Mouse (Mus musculus): Measurements from ENCODE around the gene Dnase1l2. TPM values are rescaled to one million over a fixed set of nuclear protein-coding genes. Genes with fewer than 3 reads are reported as not detected.

Dnase1l2 gene
- polyA plus RNA-seq, 1 experiment from 2014 or later, result 1.5 TPM

DNA sequence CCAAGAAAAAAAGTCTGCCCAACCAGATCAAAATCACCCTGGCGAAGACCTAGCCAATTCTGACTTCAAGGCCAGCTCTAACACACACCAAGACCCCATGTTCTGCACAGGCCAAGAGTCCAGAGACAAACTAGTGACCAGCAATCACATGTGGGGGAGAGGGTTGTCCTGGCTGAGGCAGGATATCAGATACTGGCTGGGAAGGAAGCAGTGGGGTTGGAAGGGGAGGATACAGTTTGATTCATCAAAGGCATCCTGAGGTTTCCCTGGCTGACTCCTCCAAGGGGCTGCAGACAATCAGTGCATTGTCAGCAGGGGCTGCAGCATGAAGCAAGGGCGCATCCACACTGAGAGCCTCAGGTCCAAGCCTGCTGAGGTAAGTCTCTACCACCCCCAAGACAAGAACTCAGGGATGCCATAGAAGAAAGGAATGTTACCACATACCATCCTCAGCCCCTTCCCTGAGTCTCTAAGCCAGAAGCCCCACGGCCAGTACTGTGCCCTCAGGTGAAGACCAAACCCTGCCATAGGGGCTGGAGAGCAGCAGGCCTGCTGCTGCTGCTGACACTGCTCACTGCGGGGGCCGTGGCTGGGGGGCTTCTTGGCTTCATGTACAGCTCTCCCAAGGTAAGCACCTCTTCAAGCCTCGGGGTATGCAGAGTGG is 30.8 kb upstream of the Dnase1l2 start, which contains the start of gene Bricd5:
TSS of gene Bricd5 (plus strand) at position 273 of the 664 bp plus-strand sequence.
- peak within 1 kb of the TSS; percentile 96 for H3K9ac ChIP-seq (ENCODE audit: low read depth, low read length)

DNA sequence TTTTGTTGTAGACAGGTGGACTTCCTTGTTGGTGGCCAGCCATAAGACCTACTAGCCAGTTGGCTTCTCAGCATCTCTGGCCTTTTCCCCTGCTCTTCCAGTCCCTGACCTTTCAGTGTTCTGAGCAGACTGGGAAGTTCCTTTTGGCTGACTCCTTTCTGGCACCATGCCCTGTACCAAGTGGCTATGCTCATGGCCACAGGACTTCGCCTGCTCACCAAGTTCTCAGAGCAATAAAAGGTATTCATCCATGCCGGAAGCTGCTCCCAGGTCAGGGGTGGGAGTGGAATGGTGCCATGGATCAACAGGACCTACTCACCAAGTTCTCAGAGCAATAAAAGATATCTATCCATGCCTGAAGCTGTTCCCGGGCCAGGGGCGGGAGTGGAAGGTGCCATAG is 29.6 kb upstream of the Dnase1l2 start:
- Histone ChIP-seq H3K27me3 (replicated peaks; ENCODE audit: control insufficient read depth, insufficient read depth, low read length) (no peaks in the 10 kb centered on the region), H3K9me3 (ENCODE audit: control insufficient read depth, low read length) (no peaks in the 10 kb centered on the region), H3K4me2 (ENCODE audit: low read depth, low read length) (peak overlapping the region; percentile 92), H3K27ac (ENCODE audit: low read length) (peak overlapping the region; percentile 95), H3K36me3 (ENCODE audit: control insufficient read depth, insufficient read depth, low read length) (peaks cover 26% of the 10 kb centered on the region), H3K4me3 (ENCODE audit: low read length) (peak overlapping the region; percentile 93), H3K4me1 (ENCODE audit: control insufficient read depth, insufficient read depth, low read length) (peaks cover 31% of the 10 kb centered on the region), H3K9ac (ENCODE audit: low read depth, low read length) (peak overlapping the region; percentile 96)
- peak; percentile 38 for ATAC-seq
- 56% methylated on average over 4 of the region's 4 CpGs for WGBS

More for the DNA sequence above, 30.8 kb upstream of the Dnase1l2 start, which contains the start of gene Bricd5:
- H3K36me3 ChIP-seq (ENCODE audit: control insufficient read depth, insufficient read depth, low read length), result peaks cover 26% of the 10 kb centered on the region
- H3K27me3 ChIP-seq (replicated peaks; ENCODE audit: control insufficient read depth, insufficient read depth, low read length), result no peaks in the 10 kb centered on the region
- H3K9me3 ChIP-seq (ENCODE audit: control insufficient read depth, low read length), result no peaks in the 10 kb centered on the region
- peak within 1 kb of the TSS; percentile 95 for H3K27ac ChIP-seq (ENCODE audit: low read length)
- no peak for ATAC-seq
- H3K4me1 ChIP-seq (ENCODE audit: control insufficient read depth, insufficient read depth, low read length), result peaks cover 37% of the 10 kb centered on the region
- WGBS, result 74% methylated on average over 6 of the region's 6 CpGs
- H3K4me3 ChIP-seq (ENCODE audit: low read length), result peak within 1 kb of the TSS; percentile 93
- H3K4me2 ChIP-seq (ENCODE audit: low read depth, low read length), result peak within 1 kb of the TSS; percentile 92

GRCm38 (mm10) chr17:24470701-24471527 is 28.0 kb upstream of the Dnase1l2 start:
- peak overlapping the region; percentile 93 for H3K4me3 ChIP-seq (ENCODE audit: low read length)
- H3K36me3 ChIP-seq (ENCODE audit: control insufficient read depth, insufficient read depth, low read length), result peaks cover 14% of the 10 kb centered on the region
- no peaks in the 10 kb centered on the region for H3K9me3 ChIP-seq (ENCODE audit: control insufficient read depth, low read length)
- H3K9ac ChIP-seq (ENCODE audit: low read depth, low read length), result peak overlapping the region; percentile 96
- WGBS, result under 1% methylated on average over 68 of the region's 68 CpGs
- ATAC-seq, result peak; percentile 25
- no peaks in the 10 kb centered on the region for H3K27me3 ChIP-seq (replicated peaks; ENCODE audit: control insufficient read depth, insufficient read depth, low read length)
- peak overlapping the region; percentile 92 for H3K4me2 ChIP-seq (ENCODE audit: low read depth, low read length)
- H3K4me1 ChIP-seq (ENCODE audit: control insufficient read depth, insufficient read depth, low read length), result peaks cover 31% of the 10 kb centered on the region
- H3K27ac ChIP-seq (ENCODE audit: low read length), result peak overlapping the region; percentile 93

- Histone ChIP-seq H3K4me3 (ENCODE audit: low read length) (peak within 1 kb of the TSS; percentile 93), H3K4me2 (ENCODE audit: low read depth, low read length) (peak within 1 kb of the TSS; percentile 92), H3K4me1 (ENCODE audit: control insufficient read depth, insufficient read depth, low read length) (peaks cover 31% of the 10 kb centered on the region), H3K27me3 (replicated peaks; ENCODE audit: control insufficient read depth, insufficient read depth, low read length) (no peaks in the 10 kb centered on the region), H3K9me3 (ENCODE audit: control insufficient read depth, low read length) (no peaks in the 10 kb centered on the region), H3K36me3 (ENCODE audit: control insufficient read depth, insufficient read depth, low read length) (peaks cover 9% of the 10 kb centered on the region; the same call in 1 of the 2 replicates), H3K9ac (ENCODE audit: low read depth, low read length) (peak within 1 kb of the TSS; percentile 96), H3K27ac (ENCODE audit: low read length) (peak within 1 kb of the TSS; percentile 93)
- under 1% methylated on average over 74 of the region's 75 CpGs for WGBS
- ATAC-seq, result peak; percentile 97
Measured at GRCm38 (mm10) chr17:24469910-24470602, 27.2 kb upstream of the Dnase1l2 start, which contains the start of the genes E4f1 and Pgp. E4f1 (minus strand) TSS chr17:24470313. Pgp (plus strand) TSS chr17:24470392.

DNA sequence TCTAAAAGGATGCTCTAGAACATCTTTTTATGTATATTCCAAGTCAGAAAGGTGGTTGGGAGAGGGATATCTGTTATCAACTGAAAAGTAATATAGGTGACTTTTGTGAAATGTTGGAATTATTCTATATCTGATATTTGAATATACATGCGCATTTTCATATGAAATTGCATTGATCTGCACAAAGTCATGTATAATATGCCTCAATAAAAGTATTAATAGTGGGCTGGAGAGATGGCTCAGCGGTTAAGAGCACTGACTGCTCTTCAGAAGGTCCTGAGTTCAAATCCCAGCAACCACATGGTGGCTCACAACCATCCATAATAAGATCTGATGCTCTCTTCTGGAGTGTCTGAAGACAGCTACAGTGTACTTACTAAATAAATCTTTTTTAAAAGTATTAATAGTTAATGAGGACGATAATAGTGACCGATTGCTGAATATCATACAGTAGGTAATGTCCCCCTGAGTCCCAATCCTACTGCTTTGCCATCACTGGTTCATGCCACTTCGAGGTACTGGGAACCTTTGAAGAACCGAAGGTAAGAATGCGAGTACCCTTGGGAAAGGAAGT is 26.5 kb upstream of the Dnase1l2 start:
- Histone ChIP-seq H3K4me3 (ENCODE audit: low read length) (peak overlapping the region; percentile 93), H3K27me3 (replicated peaks; ENCODE audit: control insufficient read depth, insufficient read depth, low read length) (no peaks in the 10 kb centered on the region), H3K4me1 (ENCODE audit: control insufficient read depth, insufficient read depth, low read length) (peaks cover 31% of the 10 kb centered on the region), H3K4me2 (ENCODE audit: low read depth, low read length) (peak overlapping the region; percentile 73), H3K36me3 (ENCODE audit: control insufficient read depth, insufficient read depth, low read length) (peaks cover 5% of the 10 kb centered on the region; the same call in 1 of the 2 replicates), H3K9ac (ENCODE audit: low read depth, low read length) (peak overlapping the region; percentile 77), H3K27ac (ENCODE audit: low read length) (peak overlapping the region; percentile 93), H3K9me3 (ENCODE audit: control insufficient read depth, low read length) (no peaks in the 10 kb centered on the region)
- WGBS, result 17% methylated on average over 7 of the region's 7 CpGs
- no peak for ATAC-seq

DNA sequence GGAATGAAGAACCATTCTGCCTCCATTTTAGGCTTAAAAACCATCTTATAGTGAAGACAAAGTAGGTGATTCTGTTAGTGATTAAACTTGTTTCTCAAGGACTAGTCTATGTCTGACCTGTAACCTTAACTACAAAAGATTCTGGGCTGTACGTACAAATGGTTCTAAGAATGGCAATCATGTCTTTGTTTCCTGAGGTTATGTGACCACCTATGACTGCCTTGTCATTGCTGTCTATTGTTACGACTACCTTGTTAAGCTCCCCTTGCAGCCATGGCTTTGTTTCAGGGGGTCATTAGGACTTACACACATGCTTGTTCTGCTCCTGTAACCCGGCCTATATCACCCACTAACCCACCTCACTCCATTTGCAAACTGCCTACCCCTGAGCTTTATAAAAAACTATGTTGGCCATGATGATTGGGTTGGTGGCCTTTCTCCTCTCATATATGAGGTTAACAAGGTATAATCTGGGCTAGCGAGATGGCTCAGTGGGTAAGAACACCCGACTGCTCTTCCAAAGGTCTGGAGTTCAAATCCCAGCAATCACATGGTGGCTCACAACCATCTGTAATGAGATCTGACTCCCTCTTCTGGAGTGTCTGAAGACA is 25.8 kb upstream of the Dnase1l2 start:
- ATAC-seq, result no peak
- Histone ChIP-seq H3K4me2 (ENCODE audit: low read depth, low read length) (no peak overlapping the region), H3K27ac (ENCODE audit: low read length) (no peak overlapping the region), H3K36me3 (ENCODE audit: control insufficient read depth, insufficient read depth, low read length) (no peaks in the 10 kb centered on the region), H3K9me3 (ENCODE audit: control insufficient read depth, low read length) (no peaks in the 10 kb centered on the region), H3K27me3 (replicated peaks; ENCODE audit: control insufficient read depth, insufficient read depth, low read length) (no peaks in the 10 kb centered on the region), H3K4me1 (ENCODE audit: control insufficient read depth, insufficient read depth, low read length) (peaks cover 24% of the 10 kb centered on the region), H3K4me3 (ENCODE audit: low read length) (no peak overlapping the region), H3K9ac (ENCODE audit: low read depth, low read length) (no peak overlapping the region)
- WGBS, result 95% methylated on average over 5 of the region's 5 CpGs

DNA sequence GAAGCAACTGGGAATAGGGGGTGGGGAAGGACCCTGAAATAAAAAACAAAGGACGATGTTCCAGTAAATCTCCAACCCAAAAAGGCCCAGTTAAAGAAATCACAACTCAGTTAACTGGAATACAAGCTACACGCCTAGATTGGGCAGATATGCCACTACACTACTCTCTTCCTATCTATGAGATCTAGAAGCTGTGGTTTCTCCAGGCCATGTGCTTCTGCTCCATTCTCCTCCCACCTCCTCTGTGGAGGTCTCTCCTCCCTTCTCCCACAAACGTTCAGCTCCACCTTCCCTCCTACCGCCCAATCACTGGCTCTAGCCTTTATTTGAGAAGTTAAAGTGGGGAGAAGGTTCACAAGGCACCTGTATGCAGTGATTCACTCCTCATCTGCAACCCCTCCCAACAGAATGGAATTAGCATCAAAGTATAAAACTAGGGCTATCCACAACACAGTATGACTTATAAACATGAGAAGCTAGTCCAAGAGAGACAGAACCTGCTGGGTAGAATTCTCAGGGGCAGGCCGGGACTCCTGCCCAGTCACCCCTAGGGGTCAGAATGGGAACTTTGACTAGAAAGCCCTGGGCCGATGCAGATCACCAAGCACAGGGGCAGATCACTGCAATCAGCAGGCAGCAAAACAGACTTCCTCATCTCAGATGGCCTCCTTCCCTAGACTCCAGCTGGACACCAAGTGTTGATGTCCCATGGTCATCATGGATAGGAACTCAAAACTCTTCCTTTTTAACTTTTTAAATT is 20.6 kb upstream of the Dnase1l2 start:
- 57% methylated on average over 6 of the region's 6 CpGs for WGBS
- no peaks in the 10 kb centered on the region for H3K27me3 ChIP-seq (replicated peaks; ENCODE audit: control insufficient read depth, insufficient read depth, low read length)
- no peak overlapping the region for H3K27ac ChIP-seq (ENCODE audit: low read length)
- H3K4me2 ChIP-seq (ENCODE audit: low read depth, low read length), result no peak overlapping the region
- H3K9me3 ChIP-seq (ENCODE audit: control insufficient read depth, low read length), result no peaks in the 10 kb centered on the region
- H3K4me3 ChIP-seq (ENCODE audit: low read length), result no peak overlapping the region
- H3K9ac ChIP-seq (ENCODE audit: low read depth, low read length), result no peak overlapping the region
- no peaks in the 10 kb centered on the region for H3K4me1 ChIP-seq (ENCODE audit: control insufficient read depth, insufficient read depth, low read length)
- no peaks in the 10 kb centered on the region for H3K36me3 ChIP-seq (ENCODE audit: control insufficient read depth, insufficient read depth, low read length)
- ATAC-seq, result peak; percentile 52; the same call in 1 of the 2 replicates

- Histone ChIP-seq H3K9ac (ENCODE audit: low read depth, low read length) (no peak overlapping the region), H3K4me2 (ENCODE audit: low read depth, low read length) (no peak overlapping the region), H3K27ac (ENCODE audit: low read length) (no peak overlapping the region), H3K4me1 (ENCODE audit: control insufficient read depth, insufficient read depth, low read length) (no peaks in the 10 kb centered on the region), H3K36me3 (ENCODE audit: control insufficient read depth, insufficient read depth, low read length) (no peaks in the 10 kb centered on the region), H3K9me3 (ENCODE audit: control insufficient read depth, low read length) (no peaks in the 10 kb centered on the region), H3K27me3 (replicated peaks; ENCODE audit: control insufficient read depth, insufficient read depth, low read length) (no peaks in the 10 kb centered on the region), H3K4me3 (ENCODE audit: low read length) (no peak overlapping the region)
- no peak for ATAC-seq
- 77% methylated on average over 1 of the region's 1 CpGs for WGBS
Measured at GRCm38 (mm10) chr17:24462932-24463331, 20.0 kb upstream of the Dnase1l2 start.
